Mouse (Mus musculus) retina, embryonic 14.5 days (tissue): Measurements from ENCODE around the gene Phkg1.
"Not testable (repeated sequence)": the region's sequence is repeated elsewhere in the genome, so short reads cannot be mapped to it uniquely, and the experiment has no call there.

Source experiments
- DNase-seq: peaks from one replicate; pipeline ENCODE4 v3.0.0-alpha.2; 2015; ENCODE audit warnings: low spot score

Gene Phkg1

GRCm38 (mm10) chr5:129898449-129898848 is at the start of gene Phkg1:
TSS of gene Phkg1 (minus strand) at chr5:129898549.
- DNase-seq: no peak

- DNase-seq: no peak
Measured at GRCm38 (mm10) chr5:129947528-129948033, 49.2 kb upstream of the Phkg1 start.

GRCm38 (mm10) chr5:129943402-129943801 is 45.1 kb upstream of the Phkg1 start:
- DNase-seq: no peak

DNA sequence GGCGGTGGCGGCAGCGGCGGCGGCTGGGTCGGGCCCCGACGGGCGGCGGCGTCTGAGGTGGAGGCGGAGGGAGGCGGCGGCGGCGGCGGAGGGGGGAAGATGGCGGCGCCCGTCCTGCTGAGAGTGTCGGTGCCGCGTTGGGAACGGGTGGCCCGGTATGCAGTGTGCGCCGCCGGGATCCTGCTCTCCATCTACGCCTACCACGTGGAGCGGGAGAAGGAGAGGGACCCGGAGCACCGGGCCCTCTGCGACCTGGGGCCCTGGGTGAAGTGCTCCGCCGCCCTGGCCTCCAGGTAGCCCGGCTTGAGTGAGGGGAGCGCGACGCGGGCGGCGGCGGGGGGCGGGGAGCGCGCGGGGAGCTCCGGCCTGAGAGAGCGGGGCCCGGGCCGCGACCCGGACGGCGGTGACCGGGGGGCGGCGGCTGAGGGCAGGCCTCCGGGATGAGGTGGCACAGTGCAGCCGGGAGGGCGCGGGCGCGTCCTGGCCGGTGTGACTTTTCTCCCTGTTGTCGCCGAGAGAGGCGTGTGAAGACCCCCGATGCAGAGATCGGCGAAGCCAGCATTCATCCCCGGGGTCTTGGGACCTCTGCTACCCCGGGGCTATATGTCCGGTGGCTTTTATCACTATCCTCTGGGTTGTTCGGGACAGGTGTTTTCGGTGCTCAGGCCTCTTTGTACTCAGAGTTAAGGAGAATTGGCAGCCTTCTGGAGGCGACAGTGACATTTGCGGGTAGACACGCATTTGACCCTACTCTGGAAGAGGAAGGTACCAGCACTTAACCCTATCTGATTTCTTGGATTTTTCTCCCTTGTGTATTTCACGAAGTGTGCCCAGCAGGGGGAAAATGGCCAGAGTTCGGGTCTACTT is 44.0 kb upstream of the Phkg1 start:
- peak; percentile 41 for DNase-seq

- DNase-seq: peak; percentile 99
Measured at GRCm38 (mm10) chr5:129941495-129942045, 43.2 kb upstream of the Phkg1 start, which contains the start of gene Vkorc1l1. TSS of gene Vkorc1l1 (plus strand) at chr5:129941970.

GRCm38 (mm10) chr5:129940736-129941494 is 42.6 kb upstream of the Phkg1 start:
- DNase-seq: no peak

- DNase-seq: no peak
Measured at GRCm38 (mm10) chr5:129940281-129940680, 41.9 kb upstream of the Phkg1 start.

- DNase-seq: peak; percentile 3
Measured at GRCm38 (mm10) chr5:129936941-129937340, 38.6 kb upstream of the Phkg1 start.

- no peak for DNase-seq
Measured at GRCm38 (mm10) chr5:129929924-129930855, 31.8 kb upstream of the Phkg1 start.

DNA sequence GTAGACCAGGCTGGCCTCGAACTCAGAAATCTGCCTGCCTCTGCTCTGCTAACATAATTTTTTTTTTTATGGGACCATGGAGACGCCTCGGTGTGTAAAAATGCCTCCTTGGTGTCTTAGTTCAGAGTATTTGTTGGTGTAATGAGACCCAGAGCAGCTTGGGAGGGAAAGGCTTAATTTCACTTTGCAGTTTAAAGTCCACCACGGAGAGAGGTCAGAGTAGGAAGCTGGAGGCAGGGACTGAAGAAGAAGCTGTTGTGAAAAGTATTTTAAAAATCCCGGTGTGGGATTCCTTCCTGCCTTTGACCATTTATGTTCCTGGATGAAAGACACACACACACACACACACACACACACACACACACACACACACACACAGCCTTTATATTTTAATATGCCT is 27.6 kb upstream of the Phkg1 start:
- no peak for DNase-seq

- DNase-seq: no peak
Measured at GRCm38 (mm10) chr5:129924820-129925452, 26.6 kb upstream of the Phkg1 start.

DNA sequence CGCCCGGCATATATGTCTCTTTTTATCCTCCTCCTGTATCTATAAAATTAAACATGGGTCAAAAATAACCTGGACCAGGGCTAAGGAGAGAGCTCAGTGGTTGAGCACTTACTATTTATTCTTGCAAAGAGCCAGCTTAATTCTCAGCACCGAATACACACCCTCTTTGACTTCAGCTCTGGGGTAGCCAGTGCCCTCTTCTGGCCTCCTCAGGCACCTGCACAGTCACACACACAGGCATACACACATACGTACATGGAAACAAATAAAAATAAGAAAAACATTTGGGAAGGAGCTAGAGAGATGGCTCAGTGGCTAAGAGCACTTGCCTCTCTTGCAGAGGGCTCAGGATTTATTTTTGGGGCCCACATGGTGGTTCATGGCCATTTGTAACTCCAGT is 23.6 kb upstream of the Phkg1 start:
- no peak for DNase-seq

- no peak for DNase-seq
Measured at GRCm38 (mm10) chr5:129919320-129919719, 21.0 kb upstream of the Phkg1 start.

GRCm38 (mm10) chr5:129918752-129919151 is 20.4 kb upstream of the Phkg1 start:
- DNase-seq: no peak

GRCm38 (mm10) chr5:129918065-129918651 is 19.8 kb upstream of the Phkg1 start:
- DNase-seq: no peak

DNA sequence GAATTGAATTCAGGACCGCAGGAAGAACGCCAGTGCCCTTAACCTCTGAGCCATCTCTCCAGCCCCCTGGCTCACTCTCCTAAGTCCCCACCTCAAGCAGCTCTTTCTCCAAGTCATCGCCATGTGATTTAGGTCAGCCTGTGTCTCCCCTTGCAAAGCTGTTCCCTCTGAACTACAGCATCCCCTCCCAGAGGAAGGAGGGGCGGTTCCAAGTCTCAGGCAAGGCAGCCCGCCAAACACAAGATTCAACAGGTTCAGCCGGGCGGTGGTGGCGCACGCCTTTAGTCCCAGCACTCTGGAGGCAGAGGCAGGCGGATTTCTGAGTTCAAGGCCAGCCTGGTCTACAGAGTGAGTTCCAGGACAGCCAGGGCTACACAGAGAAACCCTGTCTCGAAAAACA is 17.1 kb upstream of the Phkg1 start:
- DNase-seq: not testable (repeated sequence)

- DNase-seq: peak; percentile 42
Measured at GRCm38 (mm10) chr5:129914024-129914423, 15.7 kb upstream of the Phkg1 start.

- no peak for DNase-seq
Measured at GRCm38 (mm10) chr5:129909591-129909990, 11.2 kb upstream of the Phkg1 start.

DNA sequence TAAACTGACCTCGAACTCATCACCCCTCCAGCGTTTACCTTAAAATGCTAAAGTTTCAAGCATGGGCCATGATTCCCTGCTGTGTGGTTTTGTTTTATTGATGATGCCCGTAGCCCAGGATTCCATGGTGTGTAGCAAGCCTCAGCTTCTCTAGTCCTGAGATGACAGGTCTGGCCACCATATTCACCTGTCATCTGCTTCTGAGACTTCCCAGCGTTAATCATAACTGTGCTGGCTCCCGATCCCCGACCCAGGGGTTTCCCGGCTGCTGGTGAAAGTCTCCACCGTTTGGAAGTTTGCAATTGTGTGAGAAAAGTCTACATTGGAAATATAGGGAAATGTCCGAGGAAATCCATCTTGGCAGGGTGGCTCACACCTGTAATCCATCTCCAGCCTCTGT is 10.8 kb upstream of the Phkg1 start:
- no peak for DNase-seq

DNA sequence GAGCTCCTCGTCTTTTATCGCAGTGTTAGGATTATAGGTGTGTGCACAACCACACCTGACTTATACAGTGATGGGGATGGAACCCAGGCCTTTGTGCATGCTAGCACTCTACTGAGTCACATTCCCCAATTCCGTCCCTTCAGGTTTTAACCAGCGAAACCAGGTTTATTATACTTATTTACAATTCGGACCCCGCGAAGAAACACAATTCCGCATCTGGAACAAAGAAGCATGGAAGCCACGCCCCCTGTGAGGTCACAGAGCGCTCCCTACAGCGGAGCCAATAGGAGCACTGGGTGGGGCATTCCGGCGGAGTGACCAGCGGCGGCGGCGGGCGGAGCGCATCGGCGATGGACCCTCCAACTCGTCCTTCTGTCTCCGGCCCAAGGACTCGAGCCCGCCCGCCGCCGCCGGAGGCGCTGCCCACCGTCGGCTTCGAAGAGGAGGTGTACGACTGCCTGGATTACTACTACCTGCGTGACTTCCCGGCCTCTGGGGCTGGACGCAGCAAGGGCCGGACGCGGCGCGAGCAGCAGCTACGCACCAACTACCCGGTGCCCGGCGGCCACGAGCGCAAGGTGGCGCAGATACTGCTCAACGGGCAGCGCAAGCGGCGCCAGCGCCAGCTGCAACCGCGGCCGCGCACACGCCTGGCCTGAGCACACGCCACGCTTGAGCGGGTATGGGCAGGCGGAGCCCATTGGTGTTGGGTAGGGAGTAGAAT is 10.1 kb upstream of the Phkg1 start, which contains the start of gene Nupr1l:
Gene Nupr1l (plus strand): TSS at position 299 of the 724 bp plus-strand sequence.
- DNase-seq: peak; percentile 97
